Mouse (Mus musculus): ENCODE measurements around the gene Spaca9. TPM values are rescaled to one million over a fixed set of nuclear protein-coding genes. Genes with fewer than 3 reads are reported as not detected.

Gene Spaca9
- 0.79 and 1.0 TPM in 2 replicates for polyA plus RNA-seq (2016; fragmentation: Nextera tagmentation; extraction: Ambion mirVana)

DNA sequence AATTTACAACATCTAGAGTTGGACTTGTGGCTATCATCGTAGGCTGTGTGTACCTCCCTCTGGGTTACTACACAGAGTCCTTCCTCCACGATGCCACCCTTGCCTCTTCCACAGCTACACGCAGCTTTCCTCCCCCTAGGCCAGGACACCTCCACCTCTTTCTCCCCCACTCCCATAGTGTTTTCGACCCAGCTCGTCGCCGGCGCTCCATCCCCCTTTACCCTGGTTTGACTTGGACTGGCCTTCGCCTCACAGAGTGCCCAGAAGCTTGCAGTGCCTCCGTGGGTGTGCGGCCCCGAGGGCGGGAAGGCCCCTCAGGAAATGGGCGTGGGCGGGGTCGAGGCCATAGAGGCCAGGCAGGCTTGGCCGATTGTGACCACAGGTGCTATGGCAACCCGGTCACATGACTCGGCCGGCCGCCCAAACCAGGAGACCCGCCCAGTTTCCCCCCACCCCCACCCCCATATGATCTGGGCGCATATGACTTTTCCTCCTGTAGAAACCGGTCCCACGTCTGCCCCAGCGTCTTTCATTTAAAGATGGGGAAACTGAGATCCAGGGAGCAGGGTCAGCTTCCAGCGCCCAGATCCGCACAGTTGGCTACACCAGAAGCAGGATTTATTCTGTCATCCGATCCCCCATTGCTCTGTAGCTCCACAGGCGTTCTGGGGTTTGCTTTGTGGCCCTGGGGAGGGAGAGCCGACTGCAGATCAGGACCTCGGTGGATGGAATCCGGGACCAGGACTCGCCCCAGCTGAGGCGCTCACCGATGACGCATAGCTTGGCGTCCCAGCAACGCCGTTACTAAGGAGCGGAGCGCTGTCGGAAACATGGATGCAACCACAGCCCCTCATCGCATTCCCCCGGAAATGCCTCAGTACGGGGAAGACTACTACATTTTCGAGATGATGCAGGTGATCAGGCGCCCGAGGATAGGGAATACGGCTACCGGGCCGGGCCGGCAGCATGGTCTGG is at the start of gene Spaca9, which contains the start of gene Ak8:
Gene Spaca9, minus strand, starts transcription at position 367 of the 975 bp plus-strand sequence.
Gene Ak8, plus strand, starts transcription at position 804 of the 975 bp plus-strand sequence.
- H3K36me3 ChIP-seq, result no peaks in the 10 kb centered on the region
- H3K4me3 ChIP-seq, result peak within 1 kb of the TSS; percentile 65
- H3K27me3 ChIP-seq, result peaks cover 35% of the 10 kb centered on the region
- peak; percentile 80 for ATAC-seq (ENCODE audit: low FRiP score, low read depth)
- peaks cover 9% of the 10 kb centered on the region for H3K4me1 ChIP-seq
- peak within 1 kb of the TSS; percentile 96 for H3K4me2 ChIP-seq (replicated peaks)
- H3K9ac ChIP-seq (replicated peaks), result peak within 1 kb of the TSS; percentile 74
- WGBS, result 2% methylated on average over 53 of the region's 53 CpGs
- peak within 1 kb of the TSS; percentile 15; the same call in 1 of the 2 replicates for H3K27ac ChIP-seq (replicated peaks)
- no peaks in the 10 kb centered on the region for H3K9me3 ChIP-seq

- no peak for ATAC-seq (ENCODE audit: low FRiP score, low read depth)
- Histone ChIP-seq H3K4me2 (replicated peaks) (no peak overlapping the region), H3K9ac (replicated peaks) (no peak overlapping the region), H3K4me1 (peaks cover 19% of the 10 kb centered on the region), H3K36me3 (no peaks in the 10 kb centered on the region), H3K27me3 (peaks cover 33% of the 10 kb centered on the region), H3K27ac (replicated peaks) (no peak overlapping the region), H3K9me3 (no peaks in the 10 kb centered on the region), H3K4me3 (no peak overlapping the region)
- 79% methylated on average over 2 of the region's 2 CpGs for WGBS
Measured at GRCm38 (mm10) chr2:28747705-28748104, 48.2 kb upstream of the Spaca9 start.

DNA sequence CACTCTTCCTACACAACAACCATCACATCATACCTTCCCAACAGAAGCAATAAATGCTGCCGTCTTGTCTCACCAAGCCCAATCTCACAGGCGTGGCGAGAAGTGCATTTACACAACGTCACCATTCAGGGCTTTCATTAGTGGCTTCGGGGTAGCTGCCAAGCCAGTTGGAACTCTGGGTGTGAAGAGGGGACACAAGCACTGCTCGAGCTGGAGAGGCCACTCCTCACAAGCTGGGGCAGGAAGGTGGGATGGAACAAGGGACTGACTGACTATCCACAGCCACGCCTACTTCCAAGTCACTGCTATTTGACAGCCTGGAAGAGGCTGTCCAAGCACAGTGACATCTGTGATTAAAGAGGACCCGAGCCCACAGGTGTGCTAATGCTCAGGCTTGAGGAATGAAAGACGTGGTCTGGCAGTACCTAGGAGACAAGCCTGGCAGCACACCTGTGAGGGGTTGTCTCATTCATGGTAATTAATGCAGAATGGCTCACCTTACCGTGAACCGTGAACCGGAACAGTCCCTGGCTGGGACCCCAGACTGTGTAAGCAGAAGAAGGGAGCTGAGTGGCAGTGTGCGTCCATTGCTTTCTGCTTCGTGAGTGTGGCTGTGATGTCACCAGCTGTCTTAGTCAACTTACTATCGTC is 47.3 kb upstream of the Spaca9 start:
- Histone ChIP-seq H3K4me1 (peaks cover 10% of the 10 kb centered on the region), H3K9ac (replicated peaks) (no peak overlapping the region), H3K9me3 (no peaks in the 10 kb centered on the region), H3K27me3 (peaks cover 24% of the 10 kb centered on the region), H3K4me3 (no peak overlapping the region), H3K36me3 (no peaks in the 10 kb centered on the region), H3K4me2 (replicated peaks) (no peak overlapping the region), H3K27ac (replicated peaks) (no peak overlapping the region)
- 84% methylated on average over 15 of the region's 15 CpGs for WGBS
- ATAC-seq (ENCODE audit: low FRiP score, low read depth), result no peak

GRCm38 (mm10) chr2:28742701-28743100 is 43.2 kb upstream of the Spaca9 start:
- no peak overlapping the region for H3K27ac ChIP-seq (replicated peaks)
- WGBS, result 80% methylated on average over 8 of the region's 8 CpGs
- H3K4me1 ChIP-seq, result peaks cover 9% of the 10 kb centered on the region
- H3K36me3 ChIP-seq, result no peaks in the 10 kb centered on the region
- no peak overlapping the region for H3K4me3 ChIP-seq
- no peak overlapping the region for H3K9ac ChIP-seq (replicated peaks)
- no peaks in the 10 kb centered on the region for H3K27me3 ChIP-seq
- no peaks in the 10 kb centered on the region for H3K9me3 ChIP-seq
- no peak for ATAC-seq (ENCODE audit: low FRiP score, low read depth)
- no peak overlapping the region for H3K4me2 ChIP-seq (replicated peaks)

DNA sequence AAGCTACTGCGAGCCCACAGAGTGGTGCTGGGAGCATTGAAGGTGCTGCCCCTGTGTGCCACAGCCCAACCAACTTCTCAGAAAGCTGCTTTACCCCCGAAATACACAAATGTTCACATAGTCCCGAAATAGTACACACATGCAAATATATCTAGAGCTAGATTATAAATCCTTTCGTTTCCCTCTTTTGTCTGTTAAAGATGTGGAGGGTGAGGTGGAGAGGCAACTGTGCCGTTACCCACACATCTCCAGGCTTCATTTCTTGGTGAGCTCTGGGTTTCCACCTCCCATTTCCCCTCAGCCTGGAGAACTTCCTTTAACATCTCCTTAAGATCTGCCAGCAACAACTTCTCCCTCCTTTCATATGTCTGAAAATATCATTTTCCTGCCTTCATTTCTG is 40.6 kb upstream of the Spaca9 start:
- no peak for ATAC-seq (ENCODE audit: low FRiP score, low read depth)
- Histone ChIP-seq H3K27ac (replicated peaks) (no peak overlapping the region), H3K36me3 (no peaks in the 10 kb centered on the region), H3K9ac (replicated peaks) (no peak overlapping the region), H3K4me3 (no peak overlapping the region), H3K4me2 (replicated peaks) (no peak overlapping the region), H3K4me1 (peaks cover 9% of the 10 kb centered on the region), H3K9me3 (no peaks in the 10 kb centered on the region), H3K27me3 (no peaks in the 10 kb centered on the region)
- 90% methylated on average over 5 of the region's 5 CpGs for WGBS

- no peak for ATAC-seq (ENCODE audit: low FRiP score, low read depth)
- H3K9ac ChIP-seq (replicated peaks), result no peak overlapping the region
- WGBS, result 96% methylated on average over 5 of the region's 5 CpGs
- peaks cover 9% of the 10 kb centered on the region for H3K4me1 ChIP-seq
- no peaks in the 10 kb centered on the region for H3K36me3 ChIP-seq
- no peaks in the 10 kb centered on the region for H3K27me3 ChIP-seq
- H3K27ac ChIP-seq (replicated peaks), result no peak overlapping the region
- no peak overlapping the region for H3K4me2 ChIP-seq (replicated peaks)
- no peak overlapping the region for H3K4me3 ChIP-seq
- H3K9me3 ChIP-seq, result no peaks in the 10 kb centered on the region
Measured at GRCm38 (mm10) chr2:28737112-28737511, 37.6 kb upstream of the Spaca9 start.

- Histone ChIP-seq H3K27ac (replicated peaks) (no peak overlapping the region), H3K36me3 (no peaks in the 10 kb centered on the region), H3K4me3 (no peak overlapping the region), H3K27me3 (no peaks in the 10 kb centered on the region), H3K4me2 (replicated peaks) (no peak overlapping the region), H3K9ac (replicated peaks) (no peak overlapping the region), H3K4me1 (peaks cover 14% of the 10 kb centered on the region), H3K9me3 (no peaks in the 10 kb centered on the region)
- no peak for ATAC-seq (ENCODE audit: low FRiP score, low read depth)
Measured at GRCm38 (mm10) chr2:28730676-28731075, 31.1 kb upstream of the Spaca9 start.

DNA sequence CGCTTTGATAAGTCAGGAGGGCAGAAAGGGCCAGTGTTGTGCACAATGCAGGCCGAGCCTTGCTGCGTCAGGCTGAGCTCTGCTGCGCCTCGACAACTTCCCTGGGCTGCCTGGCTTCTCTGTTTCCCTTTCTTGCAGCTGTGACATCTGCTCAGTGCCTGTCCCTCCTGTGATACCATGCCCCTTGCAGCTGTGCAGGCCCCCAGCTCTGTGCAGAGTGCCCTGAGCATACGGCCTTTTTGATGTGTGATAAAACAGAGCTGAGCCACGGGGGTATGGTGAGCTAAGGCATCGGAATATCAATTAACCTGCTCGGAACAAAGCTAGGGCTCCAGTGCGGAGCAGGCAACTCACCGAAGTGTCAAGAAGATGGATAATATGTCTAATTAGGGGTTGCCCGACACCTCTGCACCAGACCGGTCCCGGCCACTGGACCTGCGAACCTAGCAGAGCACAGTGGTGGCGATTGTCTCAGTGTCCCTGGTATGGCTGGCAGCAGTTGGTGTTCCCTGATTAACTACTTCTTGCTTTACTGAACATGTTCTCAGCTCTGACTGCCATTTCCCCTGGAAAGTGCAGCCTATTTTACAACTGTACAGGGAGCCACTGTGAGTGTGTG is 28.4 kb upstream of the Spaca9 start:
- Histone ChIP-seq H3K9ac (replicated peaks) (no peak overlapping the region; the same call in 1 of the 2 replicates), H3K36me3 (no peaks in the 10 kb centered on the region), H3K4me2 (replicated peaks) (no peak overlapping the region), H3K4me1 (peaks cover 18% of the 10 kb centered on the region), H3K4me3 (no peak overlapping the region), H3K27ac (replicated peaks) (peak overlapping the region; percentile 60), H3K9me3 (no peaks in the 10 kb centered on the region), H3K27me3 (no peaks in the 10 kb centered on the region)
- 0 out of 2 replicates have a peak, but pooled peaks have one; percentile 38 for ATAC-seq (ENCODE audit: low FRiP score, low read depth)
- WGBS, result 21% methylated on average over 16 of the region's 16 CpGs

DNA sequence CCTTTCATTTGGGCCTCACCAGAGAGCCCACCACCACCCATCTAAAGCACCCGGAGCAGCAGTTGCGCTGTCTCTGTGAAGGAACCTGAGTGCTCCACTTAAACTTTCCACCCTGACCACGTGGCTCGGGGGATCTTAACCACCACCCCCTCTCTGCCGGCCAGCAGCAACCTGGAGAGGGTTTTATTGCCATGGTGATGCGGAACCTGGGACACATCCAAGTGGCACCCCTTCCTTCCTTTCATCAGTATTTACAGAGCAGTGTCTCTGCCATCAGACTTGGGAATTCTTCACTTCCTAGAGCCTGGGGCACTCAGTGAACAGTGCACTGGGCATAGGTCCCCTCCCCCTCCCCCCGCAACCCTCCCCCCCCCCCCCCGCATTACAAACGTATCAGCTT is 24.4 kb upstream of the Spaca9 start:
- H3K4me1 ChIP-seq, result peaks cover 18% of the 10 kb centered on the region
- H3K9me3 ChIP-seq, result no peaks in the 10 kb centered on the region
- H3K9ac ChIP-seq (replicated peaks), result no peak overlapping the region
- no peak overlapping the region for H3K27ac ChIP-seq (replicated peaks)
- peaks cover 5% of the 10 kb centered on the region; the same call in 1 of the 2 replicates for H3K27me3 ChIP-seq
- no peak overlapping the region for H3K4me2 ChIP-seq (replicated peaks)
- H3K4me3 ChIP-seq, result no peak overlapping the region
- no peaks in the 10 kb centered on the region for H3K36me3 ChIP-seq
- 63% methylated on average over 9 of the region's 9 CpGs for WGBS
- no peak for ATAC-seq (ENCODE audit: low FRiP score, low read depth)

DNA sequence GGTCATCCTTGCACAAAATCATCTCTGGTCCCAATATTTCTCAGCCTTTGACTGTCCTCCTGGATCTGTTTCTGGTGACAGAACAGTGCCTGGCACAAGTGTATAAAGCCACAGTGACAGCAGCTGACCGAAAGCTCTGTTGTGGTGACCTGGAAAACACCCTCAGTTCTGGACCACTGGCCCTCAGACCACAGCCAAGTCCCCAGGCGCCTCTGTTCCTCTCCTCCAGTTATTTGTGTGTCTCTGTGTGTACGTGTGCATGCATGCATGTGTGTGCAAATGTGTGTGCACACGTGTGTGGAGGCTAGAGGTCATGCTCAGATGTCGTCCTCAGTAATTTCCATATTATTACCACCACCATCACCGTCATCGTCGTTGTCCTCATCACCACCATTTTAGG is 22.9 kb upstream of the Spaca9 start:
- H3K27ac ChIP-seq (replicated peaks), result no peak overlapping the region
- ATAC-seq (ENCODE audit: low FRiP score, low read depth), result no peak
- no peak overlapping the region for H3K4me3 ChIP-seq
- H3K4me2 ChIP-seq (replicated peaks), result no peak overlapping the region
- H3K36me3 ChIP-seq, result no peaks in the 10 kb centered on the region
- H3K4me1 ChIP-seq, result peaks cover 8% of the 10 kb centered on the region
- WGBS, result 91% methylated on average over 8 of the region's 8 CpGs
- H3K9ac ChIP-seq (replicated peaks), result no peak overlapping the region
- H3K27me3 ChIP-seq, result peaks cover 5% of the 10 kb centered on the region; the same call in 1 of the 2 replicates
- H3K9me3 ChIP-seq, result no peaks in the 10 kb centered on the region

DNA sequence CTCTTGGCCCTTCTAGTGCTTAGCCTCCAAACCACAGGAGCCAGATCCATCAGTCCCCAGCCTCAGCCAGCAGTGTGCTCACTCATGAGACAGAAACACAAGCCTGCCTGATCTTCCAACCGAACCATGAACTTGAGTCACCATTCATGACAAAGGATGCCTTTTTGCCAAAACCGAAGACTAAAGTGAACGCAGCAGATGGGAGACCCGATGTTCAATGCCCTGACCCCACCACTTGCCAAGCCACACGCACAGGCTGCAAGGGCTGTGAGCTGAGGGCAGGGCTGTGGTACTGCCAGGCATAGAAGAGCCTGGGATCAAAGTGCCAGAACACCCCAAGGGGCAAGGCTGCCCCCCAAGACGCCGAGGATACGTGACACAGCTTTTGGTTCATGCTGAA is 13.5 kb upstream of the Spaca9 start:
- Histone ChIP-seq H3K36me3 (no peaks in the 10 kb centered on the region), H3K27me3 (0 out of 2 replicates have a peak, but pooled peaks cover 5% of the 10 kb centered on the region), H3K4me3 (no peak overlapping the region), H3K27ac (replicated peaks) (no peak overlapping the region), H3K4me2 (replicated peaks) (no peak overlapping the region), H3K9me3 (no peaks in the 10 kb centered on the region), H3K9ac (replicated peaks) (no peak overlapping the region), H3K4me1 (peaks cover 2% of the 10 kb centered on the region; the same call in 1 of the 2 replicates)
- WGBS, result 79% methylated on average over 8 of the region's 8 CpGs
- no peak for ATAC-seq (ENCODE audit: low FRiP score, low read depth)
